Mouse (Mus musculus) myocyte (in vitro differentiated cells): ENCODE measurements around the gene Herc4. TPM values are rescaled to one million over a fixed set of nuclear protein-coding genes. Genes with fewer than 3 reads are reported as not detected.
A peak's percentile ranks its signal among the peaks of the same experiment; 100 is the strongest.

Source experiments
- H3K27me3 ChIP-seq: one replicate; pipeline ENCODE4 v1.6.1; 2011; ENCODE audit not compliant: control insufficient read depth, insufficient read depth, insufficient read length
- H3K36me3 ChIP-seq: one replicate; pipeline ENCODE4 v1.6.1; 2011; ENCODE audit not compliant: control insufficient read depth, insufficient read depth
- H3K4me2 ChIP-seq: one replicate; pipeline ENCODE4 v1.6.1; 2011; ENCODE audit warnings: low read depth, control low read depth
- H3K4me3 ChIP-seq: one replicate; pipeline ENCODE4 v1.5.1; 2011; ENCODE audit warnings: mild to moderate bottlenecking, control low read depth, moderate library complexity
- H3K79me2 ChIP-seq: one replicate; pipeline ENCODE4 v1.6.1; 2011; ENCODE audit not compliant: control insufficient read depth, insufficient read depth
- H3ac ChIP-seq: one replicate; pipeline ENCODE4 v1.6.1; 2011; ENCODE audit not compliant: control insufficient read depth, insufficient read length
- CEBPB ChIP-seq: IDR thresholded peaks from 2 replicates; pipeline ENCODE4 v1.6.1; 2011; ENCODE audit warnings: mild to moderate bottlenecking, moderate library complexity; ENCODE audit not compliant: poor library complexity, insufficient read depth, severe bottlenecking
- E2F4 ChIP-seq: IDR thresholded peaks from one replicate; pipeline ENCODE4 v1.6.1; 2011; ENCODE audit warnings: mild to moderate bottlenecking, control low read depth, moderate library complexity; ENCODE audit not compliant: insufficient read depth
- MAX ChIP-seq: IDR thresholded peaks from one replicate; pipeline ENCODE4 v1.6.1; 2011; ENCODE audit warnings: low read depth, mild to moderate bottlenecking, control low read depth
- MYOD1 ChIP-seq, 3 experiments: IDR thresholded peaks; one replicate each; pipeline ENCODE4 v1.6.1; 2011; ENCODE audit warnings: control low read depth in 2 of 3, low read depth in 2 of 3, mild to moderate bottlenecking in 2 of 3, moderate library complexity in 1 of 3; ENCODE audit not compliant: insufficient read length in 2 of 3, control insufficient read depth in 1 of 3
- MYOG ChIP-seq, 3 experiments: IDR thresholded peaks; one replicate each; pipeline ENCODE4 v1.6.1; 2011; ENCODE audit warnings: control low read depth in 2 of 3, low read depth in 2 of 3, mild to moderate bottlenecking in 2 of 3; ENCODE audit not compliant: insufficient read length in 2 of 3, control insufficient read depth in 1 of 3, insufficient read depth in 1 of 3
- POLR2A ChIP-seq: IDR thresholded peaks from one replicate; pipeline ENCODE4 v1.6.1; 2011; ENCODE audit warnings: low read depth, mild to moderate bottlenecking, control low read depth, moderate library complexity; ENCODE audit not compliant: insufficient read length
- POLR2AphosphoS2 ChIP-seq: IDR thresholded peaks from one replicate; pipeline ENCODE4 v1.6.1; 2011; ENCODE audit warnings: low read depth, control low read depth; ENCODE audit not compliant: insufficient read length
- REST ChIP-seq: IDR thresholded peaks from one replicate; pipeline ENCODE4 v1.6.1; 2011; ENCODE audit warnings: mild to moderate bottlenecking, control low read depth, moderate library complexity; ENCODE audit not compliant: insufficient read depth, insufficient read length
- SRF ChIP-seq: IDR thresholded peaks from one replicate; pipeline ENCODE4 v1.6.1; 2011; ENCODE audit warnings: low read depth; ENCODE audit not compliant: control insufficient read depth, insufficient read length
- TCF12 ChIP-seq: IDR thresholded peaks from one replicate; pipeline ENCODE4 v1.6.1; 2011; ENCODE audit warnings: mild to moderate bottlenecking, control low read depth; ENCODE audit not compliant: poor library complexity, insufficient read depth, severe bottlenecking
- TCF3 ChIP-seq: IDR thresholded peaks from one replicate; pipeline ENCODE4 v1.6.1; 2011; ENCODE audit warnings: low read depth, control low read depth; ENCODE audit not compliant: insufficient read length
- USF1 ChIP-seq: IDR thresholded peaks from one replicate; pipeline ENCODE4 v1.6.1; 2011; ENCODE audit warnings: low read depth, mild to moderate bottlenecking, control low read depth, moderate library complexity
- polyA plus RNA-seq: library from polyadenylated mRNA; unstranded; fragments of >200 nt; fragmentation: generic; extraction: Trizol; gene quantifications from one replicate; pipeline ENCODE4 v1.2.1, GENCODE M21; 2012; ENCODE audit warnings: missing spikeins

The Herc4 gene
- polyA plus RNA-seq, 1 experiment: 13.6 TPM

GRCm38 (mm10) chr10:63240868-63241271 is 2.7 kb upstream of the Herc4 start:
- no peak for TF ChIP-seq TCF12
- no peak for TF ChIP-seq POLR2A
- no peak for TF ChIP-seq TCF3
- no peak for TF ChIP-seq E2F4
- TF ChIP-seq CEBPB: no peak
- no peak for TF ChIP-seq USF1
- no peak for TF ChIP-seq MAX
- no peak for TF ChIP-seq SRF
- no peak for TF ChIP-seq MYOD1 (IDR thresholded peaks at IDR 0.05; ENCODE audit: control insufficient read depth in 1 of 3, insufficient read length in 2 of 3, low read depth in 2 of 3)
- Histone ChIP-seq H3K79me2 (peaks cover 17% of the 10 kb centered on the region), H3K4me2 (no peak overlapping the region), H3K4me3 (no peak overlapping the region), H3ac (no peak overlapping the region), H3K36me3 (peaks cover 6% of the 10 kb centered on the region), H3K27me3 (no peaks in the 10 kb centered on the region)

GRCm38 (mm10) chr10:63242798-63243435 is 693 bp upstream of the Herc4 start:
- peaks cover 36% of the 10 kb centered on the region for H3K79me2 ChIP-seq
- no peaks in the 10 kb centered on the region for H3K27me3 ChIP-seq
- no peak for TF ChIP-seq TCF3
- no peak for TF ChIP-seq E2F4
- TF ChIP-seq TCF12: no peak
- TF ChIP-seq REST: no peak
- no peak for TF ChIP-seq SRF
- no peak for TF ChIP-seq CEBPB
- peak overlapping the region; percentile 76 for H3K4me3 ChIP-seq
- H3ac ChIP-seq: no peak overlapping the region
- peaks cover 12% of the 10 kb centered on the region for H3K36me3 ChIP-seq
- peak overlapping the region; percentile 97 for H3K4me2 ChIP-seq

GRCm38 (mm10) chr10:63244055-63244671 is 553 bp downstream of the Herc4 start:
- Histone ChIP-seq H3K27me3 (no peaks in the 10 kb centered on the region), H3K4me2 (peak overlapping the region; percentile 76), H3K79me2 (peaks cover 45% of the 10 kb centered on the region), H3ac (peak overlapping the region; percentile 30), H3K4me3 (peak overlapping the region; percentile 76), H3K36me3 (peaks cover 14% of the 10 kb centered on the region)
- TF ChIP-seq TCF12 (no peak), USF1 (no peak), E2F4 (no peak), MAX (no peak), POLR2AphosphoS2 (no peak)

GRCm38 (mm10) chr10:63244746-63245145 is 1.1 kb downstream of the Herc4 start:
- no peak for TF ChIP-seq MYOD1 (IDR thresholded peaks at IDR 0.05; ENCODE audit: control insufficient read depth in 1 of 3, insufficient read length in 2 of 3, low read depth in 2 of 3)
- TF ChIP-seq REST: no peak
- no peak for TF ChIP-seq E2F4
- no peak for TF ChIP-seq POLR2AphosphoS2
- TF ChIP-seq USF1: no peak
- TF ChIP-seq CEBPB: no peak
- peaks cover 47% of the 10 kb centered on the region for H3K79me2 ChIP-seq
- H3K4me2 ChIP-seq: peak overlapping the region; percentile 76
- H3ac ChIP-seq: peak overlapping the region; percentile 30
- H3K36me3 ChIP-seq: peaks cover 20% of the 10 kb centered on the region
- peak overlapping the region; percentile 76 for H3K4me3 ChIP-seq
- H3K27me3 ChIP-seq: no peaks in the 10 kb centered on the region

GRCm38 (mm10) chr10:63245846-63246245 is 2.2 kb downstream of the Herc4 start:
- Histone ChIP-seq H3K27me3 (no peaks in the 10 kb centered on the region), H3K79me2 (peaks cover 58% of the 10 kb centered on the region), H3ac (no peak overlapping the region), H3K4me3 (no peak overlapping the region), H3K4me2 (peak overlapping the region; percentile 76), H3K36me3 (peaks cover 31% of the 10 kb centered on the region)
- TF ChIP-seq CEBPB (no peak), MYOG (IDR thresholded peaks at IDR 0.05; ENCODE audit: control insufficient read depth in 1 of 3, insufficient read depth in 1 of 3, insufficient read length in 2 of 3, low read depth in 2 of 3) (no peak), E2F4 (no peak), TCF12 (no peak), USF1 (no peak)
